Mouse (Mus musculus): ENCODE results near the gene Tbc1d10c. TPM values are rescaled to one million over a fixed set of nuclear protein-coding genes. Genes with fewer than 3 reads are reported as not detected.
A peak's percentile ranks its signal among the peaks of the same experiment; 100 is the strongest.

Gene Tbc1d10c
- polyA plus RNA-seq, 1 experiment: 2.4 TPM

- Histone ChIP-seq H3K4me3 (ENCODE audit: insufficient read depth, low read length) (no peak overlapping the region), H3K27ac (ENCODE audit: insufficient read depth, low read length) (no peak overlapping the region), H3K4me1 (ENCODE audit: control insufficient read depth, insufficient read depth, low read length) (peaks cover 4% of the 10 kb centered on the region)
- TF ChIP-seq POLR2A (IDR thresholded peaks at IDR 0.05; ENCODE audit: extremely low read depth, insufficient read depth, low read length): no peak
- no peak for TF ChIP-seq CTCF (IDR thresholded peaks at IDR 0.05; ENCODE audit: extremely low read depth, insufficient read depth, low read length)
Measured at GRCm38 (mm10) chr19:4166678-4167476, 24.2 kb downstream of the Tbc1d10c start.

- TF ChIP-seq POLR2A (IDR thresholded peaks at IDR 0.05; ENCODE audit: extremely low read depth, insufficient read depth, low read length) (no peak), CTCF (IDR thresholded peaks at IDR 0.05; ENCODE audit: extremely low read depth, insufficient read depth, low read length) (no peak)
- no peak overlapping the region for H3K27ac ChIP-seq (ENCODE audit: insufficient read depth, low read length)
- H3K4me3 ChIP-seq (ENCODE audit: insufficient read depth, low read length): no peak overlapping the region
- peaks cover 4% of the 10 kb centered on the region for H3K4me1 ChIP-seq (ENCODE audit: control insufficient read depth, insufficient read depth, low read length)
Measured at GRCm38 (mm10) chr19:4164721-4165120, 26.4 kb downstream of the Tbc1d10c start.

- no peak for TF ChIP-seq CTCF (IDR thresholded peaks at IDR 0.05; ENCODE audit: extremely low read depth, insufficient read depth, low read length)
- no peak for TF ChIP-seq POLR2A (IDR thresholded peaks at IDR 0.05; ENCODE audit: extremely low read depth, insufficient read depth, low read length)
- Histone ChIP-seq H3K27ac (ENCODE audit: insufficient read depth, low read length) (no peak overlapping the region), H3K4me1 (ENCODE audit: control insufficient read depth, insufficient read depth, low read length) (peaks cover 4% of the 10 kb centered on the region), H3K4me3 (ENCODE audit: insufficient read depth, low read length) (no peak overlapping the region)
Measured at GRCm38 (mm10) chr19:4164100-4164499, 27.0 kb downstream of the Tbc1d10c start.

GRCm38 (mm10) chr19:4163543-4163887 lies 27.6 kb downstream of the Tbc1d10c start:
- TF ChIP-seq CTCF (IDR thresholded peaks at IDR 0.05; ENCODE audit: extremely low read depth, insufficient read depth, low read length) (no peak), POLR2A (IDR thresholded peaks at IDR 0.05; ENCODE audit: extremely low read depth, insufficient read depth, low read length) (no peak)
- peaks cover 4% of the 10 kb centered on the region for H3K4me1 ChIP-seq (ENCODE audit: control insufficient read depth, insufficient read depth, low read length)
- H3K27ac ChIP-seq (ENCODE audit: insufficient read depth, low read length): peak overlapping the region; percentile 64; the same call in 1 of the 2 replicates
- peak overlapping the region; percentile 58 for H3K4me3 ChIP-seq (ENCODE audit: insufficient read depth, low read length)

- peaks cover 4% of the 10 kb centered on the region for H3K4me1 ChIP-seq (ENCODE audit: control insufficient read depth, insufficient read depth, low read length)
Measured at GRCm38 (mm10) chr19:4162646-4163542, 28.2 kb downstream of the Tbc1d10c start, which contains the start of gene Rps6kb2. TSS of gene Rps6kb2 (minus strand) at chr19:4163354.

GRCm38 (mm10) chr19:4159049-4159448 lies 32.0 kb downstream of the Tbc1d10c start:
- no peak overlapping the region for H3K4me3 ChIP-seq (ENCODE audit: insufficient read depth, low read length)
- H3K27ac ChIP-seq (ENCODE audit: insufficient read depth, low read length): no peak overlapping the region
- TF ChIP-seq POLR2A (IDR thresholded peaks at IDR 0.05; ENCODE audit: extremely low read depth, insufficient read depth, low read length): no peak
- no peak for TF ChIP-seq CTCF (IDR thresholded peaks at IDR 0.05; ENCODE audit: extremely low read depth, insufficient read depth, low read length)

More at GRCm38 (mm10) chr19:4162646-4163542, 28.2 kb downstream of the Tbc1d10c start, which contains the start of gene Rps6kb2:
- TF ChIP-seq CTCF (IDR thresholded peaks at IDR 0.05; ENCODE audit: extremely low read depth, insufficient read depth, low read length) (no peak), POLR2A (IDR thresholded peaks at IDR 0.05; ENCODE audit: extremely low read depth, insufficient read depth, low read length) (peak; percentile 65; the same call in 1 of the 2 replicates)
- peak within 1 kb of the TSS; percentile 64; the same call in 1 of the 2 replicates for H3K27ac ChIP-seq (ENCODE audit: insufficient read depth, low read length)
- H3K4me3 ChIP-seq (ENCODE audit: insufficient read depth, low read length): peak within 1 kb of the TSS; percentile 58

GRCm38 (mm10) chr19:4156771-4157170 lies 34.3 kb downstream of the Tbc1d10c start:
- H3K4me3 ChIP-seq (ENCODE audit: insufficient read depth, low read length): no peak overlapping the region
- H3K27ac ChIP-seq (ENCODE audit: insufficient read depth, low read length): no peak overlapping the region
- no peaks in the 10 kb centered on the region for H3K4me1 ChIP-seq (ENCODE audit: control insufficient read depth, insufficient read depth, low read length)
- TF ChIP-seq CTCF (IDR thresholded peaks at IDR 0.05; ENCODE audit: extremely low read depth, insufficient read depth, low read length) (no peak), POLR2A (IDR thresholded peaks at IDR 0.05; ENCODE audit: extremely low read depth, insufficient read depth, low read length) (no peak)

More at GRCm38 (mm10) chr19:4159049-4159448, 32.0 kb downstream of the Tbc1d10c start:
- H3K4me1 ChIP-seq (ENCODE audit: control insufficient read depth, insufficient read depth, low read length): peaks cover 4% of the 10 kb centered on the region

GRCm38 (mm10) chr19:4156073-4156579 lies 35.0 kb downstream of the Tbc1d10c start:
- Histone ChIP-seq H3K4me3 (ENCODE audit: insufficient read depth, low read length) (no peak overlapping the region), H3K27ac (ENCODE audit: insufficient read depth, low read length) (no peak overlapping the region), H3K4me1 (ENCODE audit: control insufficient read depth, insufficient read depth, low read length) (no peaks in the 10 kb centered on the region)
- TF ChIP-seq CTCF (IDR thresholded peaks at IDR 0.05; ENCODE audit: extremely low read depth, insufficient read depth, low read length): no peak

Data from cortical plate, adult 2 months (tissue).